Mouse (Mus musculus): ENCODE results near the gene Tgm7. TPM values are rescaled to one million over a fixed set of nuclear protein-coding genes. Genes with fewer than 3 reads are reported as not detected.
"Not testable (repeated sequence)": the region's sequence is repeated elsewhere in the genome, so short reads cannot be mapped to it uniquely, and the experiment has no call there.

The Tgm7 gene
- total RNA-seq (2021), result not detected
- long read RNA-seq, experiment 1, result 0 reads
- long read RNA-seq, experiment 2, result 0 reads

DNA sequence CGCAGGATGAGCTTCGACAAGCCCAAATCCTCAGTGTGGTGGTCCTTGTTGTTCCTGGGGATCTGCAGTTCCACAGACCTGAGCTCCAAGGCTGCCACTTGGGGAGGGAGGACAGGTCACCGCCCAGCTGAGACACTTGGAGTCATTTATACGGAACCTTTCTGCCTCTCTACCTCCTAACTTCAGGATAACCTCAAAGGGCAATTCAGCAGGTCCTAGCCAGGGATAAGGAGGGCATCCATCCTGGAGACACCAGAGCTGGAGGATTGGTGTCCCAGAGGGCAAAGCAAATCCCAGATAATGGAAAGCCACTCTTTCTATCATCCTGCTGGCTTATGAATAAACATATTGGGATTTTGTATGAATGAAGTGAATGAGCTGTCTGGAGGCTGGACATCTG lies at the start of gene Tgm7:
TSS of gene Tgm7 (minus strand) at position 101 of the 400 bp plus-strand sequence.
- no peak for DNase-seq

- DNase-seq, result no peak
Measured at GRCm38 (mm10) chr2:121153100-121153499, 43.5 kb upstream of the Tgm7 start.

GRCm38 (mm10) chr2:121149679-121150078 lies 40.1 kb upstream of the Tgm7 start:
- no peak for DNase-seq

DNA sequence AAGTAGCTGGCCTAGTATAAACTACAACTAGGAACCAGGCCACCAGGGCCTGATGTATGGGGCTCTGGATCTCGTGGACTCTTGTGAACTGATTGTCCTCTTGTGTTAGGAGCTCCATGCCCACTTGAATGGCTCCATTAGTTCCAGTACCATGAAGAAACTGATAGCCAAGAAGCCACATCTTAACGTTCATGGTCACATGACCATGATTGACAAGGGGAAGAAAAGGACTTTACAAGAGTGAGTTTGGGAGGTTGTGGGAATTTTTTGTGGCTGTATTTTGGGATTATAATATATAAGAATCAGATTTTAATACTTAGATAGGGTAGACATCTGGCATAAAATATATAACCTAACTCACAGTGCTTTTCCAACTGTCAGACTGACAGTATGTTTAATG lies 32.8 kb upstream of the Tgm7 start:
- no peak for DNase-seq

- DNase-seq, result no peak
Measured at GRCm38 (mm10) chr2:121141216-121142035, 31.8 kb upstream of the Tgm7 start.

- DNase-seq, result peak; percentile 88
Measured at GRCm38 (mm10) chr2:121140018-121140882, 30.7 kb upstream of the Tgm7 start, which contains the start of the genes Adal and Lcmt2. Gene Adal, plus strand, starts transcription at chr2:121140428. Gene Lcmt2, minus strand, starts transcription at chr2:121140653.

DNA sequence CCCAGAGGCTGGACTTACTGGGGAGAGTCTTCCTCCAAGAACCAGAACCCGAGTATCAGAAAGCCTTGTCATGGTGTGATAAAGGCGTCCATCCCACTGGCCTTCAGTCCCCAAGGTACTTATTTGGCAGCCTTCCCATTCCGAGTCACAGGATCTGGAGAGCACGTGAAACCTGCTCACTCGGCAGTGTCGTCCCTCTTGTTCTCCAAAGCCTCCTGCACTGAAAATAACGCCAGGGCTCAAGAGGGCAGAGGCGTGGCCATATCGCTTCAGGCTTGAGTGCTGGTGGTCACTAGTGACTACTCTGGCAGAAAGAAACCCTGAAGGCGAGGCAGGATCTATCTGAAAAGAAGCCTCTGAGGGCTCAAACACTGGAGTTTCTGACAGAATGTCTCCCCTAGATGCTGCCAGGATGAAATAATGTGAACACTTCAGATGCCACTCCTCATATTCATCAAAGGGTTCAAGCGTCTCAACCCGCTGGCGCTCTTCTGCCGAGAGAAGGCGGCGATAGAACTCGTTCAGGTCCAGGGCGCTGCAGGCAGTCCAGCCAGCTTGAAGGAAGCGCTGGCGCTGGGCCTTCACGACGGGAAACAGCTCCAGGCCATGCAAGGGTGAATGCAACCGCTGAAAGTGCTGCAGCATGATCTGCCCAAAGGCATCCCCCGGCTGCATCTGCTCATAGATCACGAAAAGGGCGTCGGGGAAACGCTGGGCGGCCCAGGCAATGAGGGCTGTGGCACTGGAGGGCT lies 29.8 kb upstream of the Tgm7 start:
- peak; percentile 10 for DNase-seq

DNA sequence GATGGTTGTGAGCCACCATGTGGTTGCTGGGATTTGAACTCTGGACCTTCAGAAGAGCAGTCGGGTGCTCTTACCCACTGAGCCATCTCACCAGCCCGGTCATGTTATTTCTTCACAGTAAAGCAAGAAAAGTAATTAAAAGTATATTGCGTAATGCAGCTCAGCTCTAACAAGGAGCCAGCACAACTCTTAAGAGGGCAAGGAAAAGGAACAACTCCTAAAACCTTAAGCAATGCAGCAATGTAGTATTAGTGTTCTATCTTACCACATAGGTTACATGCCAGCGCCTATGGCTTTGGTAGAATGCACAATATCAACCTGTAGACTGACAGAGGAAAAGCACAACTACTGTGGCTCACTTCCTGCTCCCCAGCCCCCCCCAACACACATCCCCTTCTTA lies 27.8 kb upstream of the Tgm7 start:
- DNase-seq, result no peak

- DNase-seq, result no peak
Measured at GRCm38 (mm10) chr2:121132822-121133221, 23.2 kb upstream of the Tgm7 start.

- no peak for DNase-seq
Measured at GRCm38 (mm10) chr2:121128865-121129620, 19.4 kb upstream of the Tgm7 start.

DNA sequence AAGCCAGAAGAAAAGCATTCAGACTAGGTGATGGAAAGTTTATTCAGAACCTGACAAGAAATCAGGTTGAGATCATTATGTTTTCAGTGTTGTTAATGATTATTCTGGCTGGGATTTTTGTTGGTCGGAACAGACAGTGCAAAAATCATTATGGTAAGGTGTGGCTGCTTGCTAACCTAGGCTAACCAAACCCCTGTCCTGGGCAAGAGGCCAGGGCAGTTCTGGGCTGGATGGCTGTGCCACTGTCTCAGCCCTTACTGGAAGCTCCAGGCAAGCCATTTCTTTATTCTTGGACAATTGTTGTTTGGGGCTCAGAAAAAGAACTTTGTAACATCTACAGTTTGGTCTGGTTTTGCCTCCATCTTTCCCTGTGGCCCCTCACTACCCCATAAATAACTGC lies 17.9 kb upstream of the Tgm7 start:
- no peak for DNase-seq

DNA sequence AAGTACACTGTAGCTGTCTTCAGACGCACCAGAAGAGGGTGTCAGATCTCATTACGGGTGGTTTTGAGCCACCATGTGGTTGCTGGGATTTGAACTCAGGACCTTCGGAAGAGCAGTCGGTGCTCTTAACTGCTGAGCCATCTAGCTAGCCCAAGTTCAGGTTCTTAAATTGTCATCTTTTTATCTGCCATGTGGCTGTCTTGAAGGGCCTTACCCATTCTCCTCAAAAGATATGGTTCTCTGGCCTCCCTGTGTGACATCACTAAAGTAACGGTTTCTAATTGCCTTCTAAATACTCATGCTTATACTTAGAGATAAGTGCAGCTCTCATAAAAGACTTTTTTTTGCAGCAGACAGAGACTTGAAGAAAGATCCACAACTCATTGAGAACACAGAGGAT lies 16.7 kb upstream of the Tgm7 start:
- DNase-seq, result not testable (repeated sequence)

DNA sequence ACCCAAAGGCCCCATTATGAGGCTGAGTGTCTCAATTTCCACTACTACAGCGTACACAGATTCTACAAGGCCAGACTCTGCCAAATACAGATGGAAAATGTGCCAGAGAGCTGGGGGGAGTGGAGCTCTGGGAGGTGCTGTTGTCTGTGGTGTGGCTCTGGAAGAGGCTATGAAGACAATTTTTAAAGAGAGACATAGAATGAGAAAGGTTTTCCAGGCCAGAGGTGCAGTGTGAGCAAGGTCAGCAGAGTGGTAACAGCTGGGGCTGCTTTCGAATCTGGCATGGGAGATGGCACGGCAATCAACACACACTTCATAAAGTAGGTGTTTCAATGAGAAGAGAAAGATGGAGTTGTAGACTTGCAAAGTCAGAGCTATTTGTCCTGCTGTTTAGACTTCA lies 9.7 kb upstream of the Tgm7 start:
- DNase-seq, result no peak

GRCm38 (mm10) chr2:121115418-121115817 lies 5.8 kb upstream of the Tgm7 start:
- no peak for DNase-seq

- no peak for DNase-seq
Measured at GRCm38 (mm10) chr2:121105940-121106339, 3.7 kb downstream of the Tgm7 start.

GRCm38 (mm10) chr2:121102051-121102450 lies 7.5 kb downstream of the Tgm7 start:
- peak; percentile 44 for DNase-seq

- no peak for DNase-seq
Measured at GRCm38 (mm10) chr2:121089751-121090150, 19.8 kb downstream of the Tgm7 start.

- DNase-seq, result no peak
Measured at GRCm38 (mm10) chr2:121088507-121088906, 21.1 kb downstream of the Tgm7 start.

- DNase-seq, result no peak
Measured at GRCm38 (mm10) chr2:121085480-121086185, 24.0 kb downstream of the Tgm7 start, which contains the start of gene Tgm5. Gene Tgm5, minus strand, starts transcription at chr2:121085841.

DNA sequence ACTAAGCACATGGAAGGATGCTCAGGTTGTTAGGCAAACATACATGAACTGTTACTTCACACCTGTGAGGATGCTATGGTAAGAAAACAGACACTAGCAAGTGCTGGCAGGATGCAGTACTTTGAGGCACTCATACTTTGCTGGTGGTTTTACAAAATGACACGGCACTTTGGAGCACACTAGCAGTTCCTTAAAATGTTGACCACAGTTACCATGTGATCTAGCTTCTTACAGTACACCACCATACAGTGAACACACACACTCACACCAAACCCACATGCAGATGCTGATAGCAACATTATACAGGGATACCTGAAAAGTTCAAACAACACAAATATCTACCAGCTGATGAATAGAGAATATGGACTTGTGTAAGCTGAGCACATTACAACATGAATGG lies 27.0 kb downstream of the Tgm7 start:
- DNase-seq, result no peak

- no peak for DNase-seq
Measured at GRCm38 (mm10) chr2:121074747-121075146, 34.8 kb downstream of the Tgm7 start.
